Mouse (Mus musculus): ENCODE measurements around the gene Exoc6b. TPM values are rescaled to one million over a fixed set of nuclear protein-coding genes. Genes with fewer than 3 reads are reported as not detected.

Gene Exoc6b
- polyA plus RNA-seq, 1 experiment from 2014 or later = 8.5 TPM

- DNase-seq (ENCODE audit: low spot score) = no peak
Measured at GRCm38 (mm10) chr6:84587471-84588101, 481.7 kb downstream of the Exoc6b start.

- no peak for DNase-seq (ENCODE audit: low spot score)
Measured at GRCm38 (mm10) chr6:84586551-84587200, 482.6 kb downstream of the Exoc6b start.

DNA sequence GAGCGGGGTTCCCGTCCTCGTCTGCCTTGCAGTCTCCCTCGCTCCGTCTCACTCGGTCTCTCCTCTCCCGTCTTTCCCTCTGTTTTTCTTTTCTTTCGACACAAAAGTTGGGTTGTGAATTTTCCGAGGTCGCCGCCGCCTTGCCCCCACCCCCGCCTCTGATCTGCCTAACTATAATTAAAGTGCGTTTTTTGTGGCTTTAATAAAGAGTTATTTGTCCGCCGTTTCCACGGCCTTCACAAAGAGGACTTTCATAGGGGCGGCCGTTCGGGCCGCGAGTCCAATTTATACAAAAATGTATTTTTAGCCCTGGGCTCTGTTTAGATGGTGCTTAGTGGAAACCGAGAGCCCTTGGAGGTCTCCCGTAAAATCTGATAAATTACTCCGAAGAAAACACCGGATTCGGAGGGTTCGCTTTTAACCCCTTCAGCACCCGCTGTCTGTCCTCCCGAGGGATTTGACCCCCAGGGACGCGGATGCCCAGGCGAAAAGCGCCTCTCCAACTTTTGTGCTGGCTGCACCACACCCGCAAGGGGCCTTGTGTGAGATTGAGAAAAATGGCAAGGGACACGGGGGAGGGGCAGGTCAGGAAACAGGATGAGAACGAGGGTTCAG lies 483.5 kb downstream of the Exoc6b start:
- DNase-seq (ENCODE audit: low spot score) = no peak

GRCm38 (mm10) chr6:84584783-84585685 lies 484.3 kb downstream of the Exoc6b start:
- no peak for DNase-seq (ENCODE audit: low spot score)

DNA sequence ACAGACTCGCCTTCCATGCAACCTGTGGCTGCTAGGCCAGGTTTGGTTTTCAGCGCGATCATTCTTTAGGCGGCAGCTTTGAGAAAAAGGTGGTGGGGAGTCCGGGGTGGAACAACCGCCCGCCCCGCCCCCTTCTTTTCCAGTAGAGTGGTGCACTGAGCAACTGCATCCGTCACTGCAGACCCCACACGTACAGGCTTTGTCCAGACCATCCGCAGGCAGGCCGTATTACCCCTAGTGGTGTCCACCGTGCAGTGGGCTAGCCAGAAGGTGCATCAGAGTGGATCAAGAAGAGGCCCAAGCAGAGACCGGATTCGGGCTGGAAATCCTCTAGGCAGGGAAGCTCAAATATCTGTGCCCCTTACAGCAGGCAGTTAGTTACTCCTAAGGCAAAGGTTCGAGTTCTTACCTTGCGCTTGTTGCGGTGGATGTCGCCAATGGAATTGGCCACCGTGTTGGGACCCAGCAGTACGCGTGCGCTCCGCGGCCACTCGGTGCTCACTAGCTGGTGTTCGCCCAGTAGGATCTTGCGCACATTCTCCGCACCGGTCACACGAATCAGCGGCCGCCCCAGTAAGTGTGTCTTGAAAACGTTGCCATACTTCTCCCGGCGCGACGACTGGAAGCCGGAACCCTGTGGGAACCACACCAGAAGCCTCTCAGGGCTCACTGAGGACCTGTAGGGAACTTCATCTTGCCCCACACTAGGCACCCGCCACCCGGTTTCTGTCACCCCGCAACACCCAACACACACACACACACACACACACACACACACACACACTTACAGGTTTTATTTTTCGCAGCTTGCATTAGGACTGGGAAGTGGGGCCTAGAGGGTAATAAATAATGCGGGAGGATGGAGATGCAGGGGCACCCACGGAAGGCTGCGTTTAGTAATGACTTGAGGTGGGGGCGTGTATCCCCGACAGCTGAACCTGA lies 485.2 kb downstream of the Exoc6b start:
- no peak for DNase-seq (ENCODE audit: low spot score)

GRCm38 (mm10) chr6:84583371-84583770 lies 485.9 kb downstream of the Exoc6b start:
- DNase-seq (ENCODE audit: low spot score) = peak; percentile 78

- no peak for DNase-seq (ENCODE audit: low spot score)
Measured at GRCm38 (mm10) chr6:84582826-84583225, 486.5 kb downstream of the Exoc6b start.

GRCm38 (mm10) chr6:84581833-84582445 lies 487.4 kb downstream of the Exoc6b start:
- no peak for DNase-seq (ENCODE audit: low spot score)

GRCm38 (mm10) chr6:84580979-84581832 lies 488.1 kb downstream of the Exoc6b start:
- no peak for DNase-seq (ENCODE audit: low spot score)

- DNase-seq (ENCODE audit: low spot score) = no peak
Measured at GRCm38 (mm10) chr6:84579508-84579907, 489.8 kb downstream of the Exoc6b start.

- peak; percentile 35 for DNase-seq (ENCODE audit: low spot score)
Measured at GRCm38 (mm10) chr6:84578928-84579327, 490.4 kb downstream of the Exoc6b start.

DNA sequence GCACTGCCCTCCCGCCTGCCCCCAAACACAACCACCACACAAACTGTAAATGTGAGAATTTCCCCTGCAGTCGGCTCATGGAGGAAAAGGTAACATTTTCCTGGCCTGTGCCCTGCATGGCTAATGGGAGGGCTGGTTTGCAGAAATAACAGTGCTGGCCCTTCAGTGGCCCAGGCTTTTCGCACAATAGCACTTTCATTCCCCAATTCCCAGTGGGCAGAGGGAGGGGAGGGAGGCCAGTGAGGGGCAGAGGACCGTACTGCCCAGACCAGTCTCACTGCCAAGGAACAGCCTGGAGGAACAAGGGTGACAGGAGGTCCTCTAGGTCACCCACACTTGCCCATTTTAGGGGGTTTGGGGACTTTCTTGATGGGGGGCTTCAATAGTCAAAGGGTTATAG lies 491.4 kb downstream of the Exoc6b start:
- no peak for DNase-seq (ENCODE audit: low spot score)

DNA sequence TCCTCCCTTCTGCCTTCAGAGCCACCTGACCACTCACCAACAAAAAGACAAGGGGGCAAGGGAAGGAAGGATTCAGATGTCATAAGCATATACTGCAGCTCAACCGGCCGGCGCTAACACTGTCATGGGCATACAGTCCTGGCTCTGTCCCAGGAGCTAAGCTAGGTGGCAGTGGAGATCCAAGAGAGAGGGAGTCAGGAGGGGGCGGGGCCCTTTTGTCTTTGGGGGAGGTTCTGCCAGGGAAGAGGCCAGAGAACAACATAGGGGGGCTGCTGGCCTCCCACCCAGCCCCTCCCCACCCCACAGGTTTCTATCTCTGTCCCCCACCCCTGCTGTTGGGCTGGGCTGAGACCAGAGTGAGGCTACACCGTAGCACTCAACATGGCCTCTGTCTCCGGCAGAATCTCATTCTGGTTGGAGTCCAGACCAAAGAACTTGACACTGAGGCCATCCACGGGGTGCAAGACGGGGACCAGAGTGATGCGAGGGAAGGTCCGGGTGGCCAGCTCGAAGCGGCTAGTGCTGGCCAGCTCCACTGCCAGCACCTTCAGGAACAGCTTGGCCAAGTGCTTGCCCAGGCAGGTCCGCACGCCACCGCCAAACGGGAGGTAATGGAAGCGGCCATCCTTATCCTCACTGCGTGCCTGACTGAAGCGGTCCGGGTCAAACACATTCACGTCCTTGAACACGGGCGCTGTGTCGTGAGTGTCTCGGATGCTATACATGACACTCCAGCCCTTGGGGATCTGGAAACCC lies 495.2 kb downstream of the Exoc6b start:
- no peak for DNase-seq (ENCODE audit: low spot score)

GRCm38 (mm10) chr6:84570039-84570438 lies 499.3 kb downstream of the Exoc6b start:
- DNase-seq (ENCODE audit: low spot score) = no peak

- DNase-seq (ENCODE audit: low spot score) = no peak
Measured at GRCm38 (mm10) chr6:84569590-84569989, 499.7 kb downstream of the Exoc6b start.

DNA sequence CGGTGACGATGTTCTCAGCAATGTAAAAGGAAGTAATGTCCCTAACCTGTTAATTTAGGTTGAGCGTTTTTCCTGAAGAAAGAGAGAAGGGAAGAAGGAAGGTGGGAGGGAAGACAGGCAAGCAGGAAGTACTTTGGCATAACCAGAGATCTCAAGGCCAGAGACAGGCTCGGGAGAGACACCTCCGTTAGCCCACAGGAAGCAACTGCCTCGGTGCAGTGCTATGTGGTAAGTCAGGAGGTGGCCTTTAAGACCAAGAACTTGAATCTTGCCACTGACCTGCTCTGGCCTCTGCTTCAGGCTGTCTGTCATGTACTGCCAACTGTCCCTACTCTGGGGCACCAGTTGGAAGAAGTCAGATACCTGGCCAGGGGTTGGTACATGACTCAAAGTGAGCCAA lies 500.4 kb downstream of the Exoc6b start:
- DNase-seq (ENCODE audit: low spot score) = no peak
